Mouse (Mus musculus) left cerebral cortex, adult 2 months (tissue): ENCODE measurements around the gene Zranb1. TPM values are rescaled to one million over a fixed set of nuclear protein-coding genes. Genes with fewer than 3 reads are reported as not detected.
A peak's percentile ranks its signal among the peaks of the same experiment; 100 is the strongest.

ENCODE experiments used
- DNase-seq, 2 experiments: peaks; one replicate each; pipeline ENCODE4 v3.0.0; 2021 to 2022; ENCODE audit warnings: low spot score in 2 of 2, mixed read lengths in 1 of 2; ENCODE audit errors: extremely low spot score in 1 of 2
- H3K27ac ChIP-seq: fragments of 200-600 bp; 2 replicates; pipeline ENCODE4 v1.8.1; 2022
- H3K4me3 ChIP-seq: fragments of 200-600 bp; 2 replicates; pipeline ENCODE4 v1.8.1; 2022
- CTCF ChIP-seq: fragments of 200-600 bp; IDR thresholded peaks from 2 replicates; pipeline ENCODE4 v1.8.1; 2022; ENCODE audit warnings: antibody characterized with exemption, mild to moderate bottlenecking, moderate library complexity
- intact Hi-C: fragments of 180-260 bp; cut with DNase I; formaldehyde crosslinking; loops from one replicate; pipeline ENCODE4 v1.15.1; 2025
- total RNA-seq, 2 experiments: library from RNA; stranded (reverse); gene quantifications; 2 replicates each; pipeline ENCODE4 v1.2.3; 2021

Zranb1 gene
- total RNA-seq, 2 experiments from 2014 or later = 43.3 to 47.2 TPM

DNA sequence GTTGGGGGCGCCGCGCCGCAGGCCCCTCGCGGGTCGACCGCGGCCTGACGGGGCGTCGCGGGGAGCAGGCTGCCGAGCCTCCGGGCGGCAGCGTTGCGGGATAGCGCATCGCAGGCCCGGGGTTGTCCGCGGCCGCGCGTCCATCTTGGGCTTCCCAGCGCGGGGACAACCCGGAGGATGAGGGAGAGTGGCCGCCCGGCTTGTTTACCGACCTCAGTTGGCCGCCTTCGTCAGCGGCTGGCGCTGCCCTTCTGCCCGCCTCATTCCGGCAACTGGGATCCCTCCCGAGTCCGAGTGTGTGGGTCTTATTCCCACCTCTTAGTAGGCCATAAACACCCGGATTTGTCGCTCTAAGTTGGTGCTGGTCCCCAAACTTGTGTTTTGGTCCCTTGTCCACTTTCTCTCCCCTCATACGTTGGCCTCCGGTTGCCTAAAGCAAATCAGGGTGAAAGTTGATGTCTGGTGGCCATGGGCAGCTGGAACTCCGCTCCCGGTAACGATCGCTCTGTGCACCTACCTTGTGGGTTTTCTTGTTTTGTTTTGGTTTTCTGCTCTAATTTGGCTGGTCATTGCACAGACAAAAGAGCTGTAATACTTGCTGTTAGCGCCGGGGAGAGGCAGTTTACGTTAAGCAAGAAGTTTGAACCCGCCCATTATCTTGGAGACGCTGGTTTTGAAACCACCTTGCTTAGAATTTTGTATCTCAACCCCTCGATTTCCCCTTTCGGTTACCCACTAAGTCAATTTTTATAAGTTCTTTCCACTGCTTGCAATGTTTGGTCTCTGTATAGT is 814 bp downstream of the Zranb1 start:
- peak in 1 of 2 experiments; percentile 45 for DNase-seq
- intact Hi-C loops = loop anchor here (2.0 to 5.0 kb wide), 2 partner anchors 71 to 73 kb away; partner anchors contain the start of gene Abraxas2
- no peak for TF ChIP-seq CTCF
- Histone ChIP-seq H3K4me3 (peak overlapping the region; percentile 88), H3K27ac (peak overlapping the region; percentile 86)

DNA sequence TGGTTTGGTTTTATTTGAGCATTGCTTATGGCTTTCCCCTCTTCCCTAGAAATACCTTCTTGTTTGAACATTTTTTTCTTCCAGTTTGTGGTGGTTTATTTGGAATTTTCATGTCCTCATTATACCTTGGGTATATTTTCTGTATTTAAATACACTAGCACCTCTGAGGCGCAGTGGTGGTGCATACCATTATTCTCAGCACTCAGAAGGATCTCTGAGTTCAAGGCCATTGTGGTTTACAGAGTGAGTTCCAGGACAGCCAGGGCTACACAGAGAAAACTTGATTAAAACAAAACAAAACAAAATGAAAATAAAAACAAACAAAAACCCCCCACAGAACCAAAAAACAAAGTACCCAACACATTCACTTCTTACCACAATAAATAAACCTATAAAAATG is 2.4 kb downstream of the Zranb1 start:
- DNase-seq = no peak
- Histone ChIP-seq H3K27ac (no peak overlapping the region), H3K4me3 (no peak overlapping the region)
- intact Hi-C loops = loop anchor here (5.0 kb wide), 1 partner anchor 69 kb away; no protein-coding TSS in a partner anchor
- no peak for TF ChIP-seq CTCF

DNA sequence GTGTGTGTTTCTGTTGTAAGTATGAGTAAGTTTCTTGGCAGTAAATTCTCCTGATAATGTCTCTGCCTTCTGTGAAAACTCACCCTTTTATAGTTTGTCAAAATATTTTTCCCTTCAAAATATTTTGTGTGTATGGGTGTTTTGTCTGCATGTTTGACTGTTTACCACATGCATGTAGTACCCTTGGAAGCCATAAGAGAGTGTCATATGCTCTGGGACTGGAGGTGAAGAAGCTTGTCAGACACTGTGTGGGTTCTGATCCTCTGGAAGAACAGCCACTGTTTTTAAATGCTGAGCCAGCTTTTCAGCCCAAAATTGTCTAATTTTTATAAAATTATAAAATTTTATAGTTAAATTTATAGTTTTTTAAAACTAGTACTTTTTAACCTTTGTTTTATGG is 3.8 kb downstream of the Zranb1 start:
- H3K27ac ChIP-seq = no peak overlapping the region
- DNase-seq = no peak
- intact Hi-C loops = loop anchor here (5.0 kb wide), 1 partner anchor 68 kb away; no protein-coding TSS in a partner anchor
- no peak overlapping the region for H3K4me3 ChIP-seq
- TF ChIP-seq CTCF = peak; percentile 12; the same call in 1 of the 2 replicates

DNA sequence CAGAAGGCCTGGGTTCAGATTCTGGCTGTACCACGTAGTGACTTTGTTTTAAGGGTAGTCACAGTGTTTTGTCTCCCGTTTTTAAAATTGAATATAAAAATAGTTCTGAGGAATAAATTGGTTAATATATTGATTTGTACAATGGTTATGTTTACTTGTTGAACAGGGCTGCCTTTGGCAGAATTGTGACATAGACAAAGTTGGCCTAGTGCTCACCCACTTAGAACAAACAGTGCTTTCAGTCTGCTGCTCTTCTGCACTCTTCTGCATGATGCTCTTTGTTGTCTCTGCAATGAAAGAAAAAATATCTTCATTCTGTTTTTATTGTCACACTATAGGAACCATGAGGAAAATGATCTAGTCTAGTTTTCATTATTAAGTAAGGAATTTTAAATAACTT is 8.2 kb downstream of the Zranb1 start:
- H3K27ac ChIP-seq = no peak overlapping the region
- no peak for DNase-seq
- intact Hi-C loops = no loop called here
- no peak for TF ChIP-seq CTCF
- H3K4me3 ChIP-seq = no peak overlapping the region

DNA sequence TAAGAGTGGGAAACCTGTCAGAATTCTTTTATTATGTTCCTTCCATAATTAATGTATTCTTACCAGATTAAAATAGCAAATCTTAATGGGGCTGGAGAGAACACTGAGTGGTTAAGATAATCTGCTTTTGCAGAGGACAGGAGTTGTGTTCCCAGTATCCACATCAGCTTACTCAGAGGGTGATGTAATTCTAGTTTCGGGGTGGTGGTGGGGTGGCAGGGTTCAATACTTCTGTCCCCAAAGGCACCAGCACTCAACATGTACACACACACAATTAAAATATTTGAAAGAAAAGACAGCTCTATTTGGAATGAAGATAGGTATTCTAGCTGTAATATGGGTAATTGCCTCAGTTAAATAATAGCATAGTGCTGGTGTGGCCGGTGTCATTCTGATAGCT is 9.6 kb downstream of the Zranb1 start:
- intact Hi-C loops = no loop called here
- H3K27ac ChIP-seq = no peak overlapping the region
- TF ChIP-seq CTCF = no peak
- no peak overlapping the region for H3K4me3 ChIP-seq
- no peak for DNase-seq

DNA sequence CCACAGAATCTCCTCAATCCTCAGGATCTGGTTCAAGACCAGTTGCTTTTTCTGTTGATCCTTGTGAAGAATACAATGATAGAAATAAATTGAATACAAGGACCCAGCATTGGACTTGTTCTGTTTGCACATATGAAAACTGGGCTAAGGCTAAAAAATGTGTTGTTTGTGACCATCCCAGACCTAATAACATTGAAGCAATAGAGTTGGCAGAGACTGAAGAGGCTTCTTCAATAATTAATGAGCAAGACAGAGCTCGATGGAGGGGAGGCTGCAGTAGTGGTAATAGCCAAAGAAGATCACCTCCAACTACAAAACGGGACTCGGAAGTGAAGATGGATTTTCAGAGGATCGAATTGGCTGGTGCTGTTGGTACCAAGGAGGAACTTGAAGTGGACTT is 19.0 kb downstream of the Zranb1 start:
- Histone ChIP-seq H3K4me3 (no peak overlapping the region), H3K27ac (no peak overlapping the region)
- no peak for DNase-seq
- no peak for TF ChIP-seq CTCF
- intact Hi-C loops = no loop called here

DNA sequence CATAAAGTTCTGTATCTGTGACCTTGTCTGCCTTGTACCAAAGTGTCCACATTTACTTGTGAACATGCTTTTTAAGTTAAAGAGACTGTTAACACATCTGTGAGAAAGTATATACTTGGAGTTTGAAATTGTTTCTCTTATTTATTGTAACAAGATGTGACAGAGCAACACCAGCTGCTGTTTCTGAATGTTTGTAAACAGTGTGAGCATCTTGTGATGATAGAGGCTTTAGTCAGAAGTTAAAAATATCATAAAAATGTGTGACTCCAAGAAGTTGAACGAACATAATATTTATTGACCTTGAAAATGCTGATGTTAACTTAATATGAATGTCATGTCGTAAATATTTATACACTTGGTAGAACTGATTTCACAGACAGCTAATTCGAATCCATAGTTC is 19.7 kb downstream of the Zranb1 start:
- H3K27ac ChIP-seq = no peak overlapping the region
- intact Hi-C loops = no loop called here
- TF ChIP-seq CTCF = no peak
- DNase-seq = no peak
- H3K4me3 ChIP-seq = no peak overlapping the region

DNA sequence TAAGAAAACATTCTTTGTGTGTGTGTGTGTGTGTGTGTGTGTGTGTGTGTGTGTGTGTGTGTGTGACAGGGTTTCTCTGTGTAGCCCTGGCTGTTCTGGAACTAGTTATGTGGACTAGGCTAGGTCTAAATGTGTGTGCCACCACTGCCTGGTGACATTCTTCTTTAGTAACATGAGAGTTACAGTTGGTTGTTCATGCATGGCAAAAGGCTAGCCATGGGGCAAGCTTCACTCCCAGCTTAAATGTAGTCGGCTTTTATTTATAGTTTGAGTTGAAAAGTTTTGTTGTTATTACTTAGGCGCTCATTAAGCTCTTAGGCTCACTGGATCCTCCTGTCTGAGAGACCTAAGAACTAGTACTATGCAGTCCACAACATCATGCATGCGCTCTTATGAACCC is 33.5 kb downstream of the Zranb1 start:
- no peak for TF ChIP-seq CTCF
- Histone ChIP-seq H3K4me3 (no peak overlapping the region), H3K27ac (no peak overlapping the region)
- intact Hi-C loops = no loop called here
- DNase-seq = no peak

DNA sequence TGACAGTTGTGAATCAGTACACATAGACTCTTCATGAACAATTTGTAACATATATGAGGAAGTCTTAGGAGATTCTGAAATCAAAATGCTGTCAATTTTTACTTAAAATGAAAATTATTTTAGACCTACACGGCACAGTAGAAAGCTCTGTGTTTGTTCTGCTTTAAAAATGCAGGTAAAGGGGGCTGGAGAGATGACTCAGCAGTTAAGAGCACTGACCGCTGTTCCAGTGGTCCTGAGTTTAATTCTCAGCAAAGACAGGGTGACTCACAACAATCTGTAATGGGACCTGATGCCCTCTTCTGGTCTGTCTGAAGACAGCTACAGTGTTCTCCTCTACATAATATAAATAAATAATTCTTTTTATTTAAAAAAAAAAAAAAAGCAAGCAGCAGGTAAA is 34.8 kb downstream of the Zranb1 start:
- no peak for DNase-seq
- TF ChIP-seq CTCF = no peak; the same call in 1 of the 2 replicates
- H3K27ac ChIP-seq = no peak overlapping the region
- intact Hi-C loops = no loop called here
- no peak overlapping the region for H3K4me3 ChIP-seq

DNA sequence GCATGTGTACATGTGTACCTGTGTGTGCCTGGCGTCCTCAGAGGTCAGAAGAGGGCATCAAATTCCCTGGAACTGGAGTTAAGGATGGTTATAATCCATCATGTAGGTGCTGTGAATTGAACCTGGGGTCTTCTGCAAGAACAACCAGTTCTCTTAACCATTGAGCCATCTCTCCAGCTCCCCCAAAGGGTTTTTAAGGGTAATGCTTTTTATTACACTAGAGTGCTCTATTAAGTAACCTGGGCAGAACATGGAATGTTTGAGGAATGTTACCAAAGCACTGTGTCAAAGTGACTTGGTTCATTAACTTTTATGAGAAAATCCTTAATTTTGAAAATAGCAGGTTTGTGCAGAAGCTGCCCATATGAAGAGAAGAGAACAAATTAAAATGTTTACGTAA is 41.1 kb downstream of the Zranb1 start:
- DNase-seq = no peak
- Histone ChIP-seq H3K4me3 (no peak overlapping the region), H3K27ac (no peak overlapping the region)
- intact Hi-C loops = no loop called here
- peak; percentile 15 for TF ChIP-seq CTCF

DNA sequence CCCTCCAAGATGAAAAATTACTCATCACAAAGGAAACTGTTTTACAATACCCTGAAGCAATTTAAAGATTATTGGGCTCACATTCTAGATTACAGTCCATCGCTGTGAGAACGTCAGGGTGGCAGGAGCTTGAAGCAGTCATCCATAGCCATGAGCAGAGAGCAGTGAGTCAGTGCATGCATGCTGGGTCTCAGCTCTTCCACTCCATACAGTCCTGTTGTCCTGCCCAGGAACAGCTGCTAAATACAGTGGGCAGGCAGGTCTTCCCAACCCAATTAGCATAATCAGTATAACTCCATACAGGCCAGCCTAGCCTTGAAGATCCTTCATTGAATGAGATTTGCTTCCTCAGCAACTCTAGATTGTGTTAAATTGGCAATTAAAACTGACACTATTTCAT is 45.1 kb downstream of the Zranb1 start:
- intact Hi-C loops = no loop called here
- no peak overlapping the region for H3K4me3 ChIP-seq
- H3K27ac ChIP-seq = no peak overlapping the region
- no peak for DNase-seq
- TF ChIP-seq CTCF = no peak

DNA sequence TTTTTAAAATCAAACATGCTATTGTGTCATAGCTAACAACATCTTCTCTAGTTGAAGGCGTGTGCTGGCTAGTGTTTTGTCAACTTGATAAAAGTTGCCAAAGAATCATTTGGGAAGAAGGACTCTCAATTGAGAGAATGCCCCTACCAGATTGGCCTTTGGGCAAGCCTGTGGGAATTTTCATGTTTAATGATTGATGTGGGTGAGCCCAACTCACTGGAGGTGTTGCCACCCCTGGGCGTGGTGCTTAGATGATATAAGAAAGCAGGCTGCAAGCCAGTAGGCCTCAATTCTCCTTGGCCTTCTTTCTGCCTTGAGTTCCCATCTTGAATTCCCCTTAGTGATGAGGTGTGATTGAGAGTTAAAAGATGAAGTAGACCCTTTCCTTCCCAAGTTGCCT is 47.0 kb downstream of the Zranb1 start:
- DNase-seq = no peak
- H3K4me3 ChIP-seq = no peak overlapping the region
- TF ChIP-seq CTCF = no peak
- intact Hi-C loops = no loop called here
- no peak overlapping the region for H3K27ac ChIP-seq

DNA sequence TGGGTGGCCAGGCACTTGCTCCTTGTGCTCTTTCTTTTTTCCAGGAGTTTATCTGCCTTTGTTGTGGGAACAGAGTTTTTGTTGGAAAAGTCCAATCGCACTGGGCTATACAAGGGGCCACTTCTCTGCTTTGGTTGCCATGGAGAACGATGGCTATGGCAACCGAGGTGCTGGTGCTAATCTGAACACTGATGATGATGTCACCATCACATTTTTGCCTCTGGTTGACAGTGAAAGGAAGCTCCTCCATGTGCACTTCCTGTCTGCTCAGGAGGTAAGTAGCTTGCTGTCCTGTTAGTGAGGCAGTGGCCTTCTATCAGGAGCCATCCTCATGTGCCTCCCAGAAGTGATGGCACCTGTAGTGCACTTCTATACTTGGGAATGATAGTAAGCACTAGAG is 51.7 kb downstream of the Zranb1 start:
- no peak for DNase-seq
- no peak overlapping the region for H3K27ac ChIP-seq
- intact Hi-C loops = no loop called here
- H3K4me3 ChIP-seq = no peak overlapping the region
- no peak for TF ChIP-seq CTCF
